Mouse (Mus musculus) forebrain, embryonic 16.5 days (tissue): ENCODE results near the gene Hoxa6. TPM values are rescaled to one million over a fixed set of nuclear protein-coding genes. Genes with fewer than 3 reads are reported as not detected.

Source experiments
- ATAC-seq: fragments of 200-750 bp; cut with Nextera tagmentation; 2 replicates; pipeline ENCODE4 v1.8.0; 2017; ENCODE audit warnings: mild to moderate bottlenecking, moderate library complexity
- H3K27ac ChIP-seq: fragments of 300-500 bp; sonication (generic); 2 replicates; pipeline ENCODE4 v1.5.1; 2014; ENCODE audit warnings: low read length, control low read depth
- H3K27me3 ChIP-seq: fragments of 300-500 bp; sonication (generic); replicated peaks from 2 replicates; pipeline ENCODE4 v1.6.1; 2014; ENCODE audit warnings: low read length; ENCODE audit not compliant: control insufficient read depth, insufficient read depth
- H3K36me3 ChIP-seq: fragments of 300-500 bp; sonication (generic); 2 replicates; pipeline ENCODE4 v1.6.1; 2014; ENCODE audit not compliant: control insufficient read depth, insufficient read depth
- H3K4me1 ChIP-seq: fragments of 300-500 bp; sonication (generic); replicated peaks from 2 replicates; pipeline ENCODE4 v1.6.1; 2014; ENCODE audit warnings: low read length; ENCODE audit not compliant: control insufficient read depth, insufficient read depth
- H3K4me2 ChIP-seq: fragments of 300-500 bp; sonication (generic); 2 replicates; pipeline ENCODE4 v1.6.1; 2014; ENCODE audit warnings: mild to moderate bottlenecking, low read length, control low read depth
- H3K4me3 ChIP-seq: fragments of 300-500 bp; sonication (generic); replicated peaks from 2 replicates; pipeline ENCODE4 v1.5.1; 2014; ENCODE audit warnings: mild to moderate bottlenecking, low read length, control low read depth
- H3K9ac ChIP-seq: fragments of 300-500 bp; sonication (generic); replicated peaks from 2 replicates; pipeline ENCODE4 v1.6.1; 2014; ENCODE audit warnings: low read depth, low read length, control low read depth
- H3K9me3 ChIP-seq: fragments of 300-500 bp; sonication (generic); 2 replicates; pipeline ENCODE4 v1.6.1; 2016; ENCODE audit warnings: low read length; ENCODE audit not compliant: control insufficient read depth
- WGBS: fragments of 180-500 bp; shearing (Covaris S2); extraction: QIAGEN DNeasy Blood & Tissue Kit; methylation state at CpG from one replicate; pipeline ENCODE4 v1.1.7; 2014; 5-methylcytosine and 5-hydroxymethylcytosine counted together
- polyA plus RNA-seq: library from polyadenylated mRNA; unstranded; fragments of >200 nt; fragmentation: Nextera tagmentation; extraction: Ambion mirVana; gene quantifications from 2 replicates; pipeline ENCODE4 v1.2.1, GENCODE M21; 2015

Gene Hoxa6
- polyA plus RNA-seq, 1 experiment from 2014 or later = not detected

- Histone ChIP-seq H3K4me3 (no peak overlapping the region), H3K9me3 (no peaks in the 10 kb centered on the region), H3K36me3 (no peaks in the 10 kb centered on the region), H3K4me2 (no peak overlapping the region), H3K27me3 (peaks cover 97% of the 10 kb centered on the region), H3K4me1 (0 out of 2 replicates have a peak, but pooled peaks cover 2% of the 10 kb centered on the region), H3K27ac (no peak overlapping the region), H3K9ac (no peak overlapping the region)
- ATAC-seq = peak; percentile 77
- under 1% methylated on average over 37 of the region's 37 CpGs for WGBS
Measured at GRCm38 (mm10) chr6:52211170-52211935, 2.8 kb upstream of the Hoxa6 start.

DNA sequence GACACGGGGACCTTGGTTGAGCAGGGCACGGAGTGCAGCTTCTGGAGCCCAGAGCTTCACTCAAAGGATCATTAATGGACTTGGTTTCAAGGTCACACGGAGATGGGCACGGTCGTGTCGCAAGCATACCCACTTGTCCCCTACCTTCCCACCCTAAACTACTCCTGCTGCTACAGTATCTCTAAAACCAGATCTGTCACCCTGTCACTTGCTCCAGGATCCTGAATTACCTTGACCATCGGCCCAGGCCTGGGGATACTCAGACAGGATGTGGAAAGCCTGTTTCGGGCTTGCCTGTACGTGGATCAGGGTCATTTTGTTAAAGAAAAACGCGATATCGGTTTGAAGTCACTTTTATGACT, 1.1 kb upstream of the Hoxa6 start:
- no peak for ATAC-seq
- H3K27me3 ChIP-seq = peaks cover 95% of the 10 kb centered on the region
- H3K36me3 ChIP-seq = no peaks in the 10 kb centered on the region
- H3K4me1 ChIP-seq = 0 out of 2 replicates have a peak, but pooled peaks cover 2% of the 10 kb centered on the region
- H3K9ac ChIP-seq = no peak overlapping the region
- no peak overlapping the region for H3K4me2 ChIP-seq
- 5% methylated on average over 12 of the region's 12 CpGs for WGBS
- H3K27ac ChIP-seq = no peak overlapping the region
- H3K4me3 ChIP-seq = no peak overlapping the region
- H3K9me3 ChIP-seq = no peaks in the 10 kb centered on the region

GRCm38 (mm10) chr6:52208868-52209684, 554 bp upstream of the Hoxa6 start:
- H3K4me2 ChIP-seq = no peak overlapping the region
- H3K9me3 ChIP-seq = no peaks in the 10 kb centered on the region
- no peak overlapping the region for H3K27ac ChIP-seq
- H3K36me3 ChIP-seq = no peaks in the 10 kb centered on the region
- 3% methylated on average over 18 of the region's 18 CpGs for WGBS
- H3K9ac ChIP-seq = no peak overlapping the region
- H3K4me3 ChIP-seq = no peak overlapping the region
- H3K27me3 ChIP-seq = peaks cover 95% of the 10 kb centered on the region
- H3K4me1 ChIP-seq = peaks cover 6% of the 10 kb centered on the region; the same call in 1 of the 2 replicates
- no peak for ATAC-seq

DNA sequence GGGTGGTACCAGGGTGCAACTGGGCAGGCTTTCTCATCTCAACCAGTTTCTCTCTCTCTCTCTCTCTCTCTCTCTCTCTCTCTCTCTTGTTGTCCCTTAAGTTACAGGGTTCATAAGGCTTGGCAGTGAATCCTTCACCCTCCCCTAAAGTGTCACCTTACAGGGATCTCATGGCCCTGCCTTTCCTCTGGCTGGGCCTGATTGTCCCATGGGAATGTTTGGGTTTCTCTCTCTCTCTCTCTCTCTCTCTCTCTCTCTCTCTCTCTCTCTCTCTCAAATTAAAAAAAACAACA, 892 bp downstream of the Hoxa6 start:
- no peak for ATAC-seq
- Histone ChIP-seq H3K4me1 (peaks cover 10% of the 10 kb centered on the region), H3K36me3 (no peaks in the 10 kb centered on the region), H3K4me3 (no peak overlapping the region), H3K9me3 (no peaks in the 10 kb centered on the region), H3K4me2 (no peak overlapping the region), H3K9ac (no peak overlapping the region), H3K27me3 (peaks cover 93% of the 10 kb centered on the region), H3K27ac (no peak overlapping the region)

- H3K4me1 ChIP-seq = peaks cover 10% of the 10 kb centered on the region
- no peaks in the 10 kb centered on the region for H3K9me3 ChIP-seq
- ATAC-seq = no peak
- peaks cover 93% of the 10 kb centered on the region for H3K27me3 ChIP-seq
- no peak overlapping the region for H3K9ac ChIP-seq
- no peaks in the 10 kb centered on the region for H3K36me3 ChIP-seq
- WGBS = 4% methylated on average over 4 of the region's 4 CpGs
- no peak overlapping the region for H3K27ac ChIP-seq
- no peak overlapping the region for H3K4me2 ChIP-seq
- no peak overlapping the region for H3K4me3 ChIP-seq
Measured at GRCm38 (mm10) chr6:52206882-52207683, 1.4 kb downstream of the Hoxa6 start.

GRCm38 (mm10) chr6:52205638-52206621, 2.6 kb downstream of the Hoxa6 start:
- Histone ChIP-seq H3K9ac (no peak overlapping the region), H3K27me3 (peaks cover 93% of the 10 kb centered on the region), H3K36me3 (no peaks in the 10 kb centered on the region), H3K4me3 (no peak overlapping the region), H3K9me3 (no peaks in the 10 kb centered on the region), H3K4me2 (no peak overlapping the region), H3K27ac (no peak overlapping the region), H3K4me1 (peaks cover 8% of the 10 kb centered on the region)
- no peak for ATAC-seq
- WGBS = under 1% methylated on average over 55 of the region's 55 CpGs

DNA sequence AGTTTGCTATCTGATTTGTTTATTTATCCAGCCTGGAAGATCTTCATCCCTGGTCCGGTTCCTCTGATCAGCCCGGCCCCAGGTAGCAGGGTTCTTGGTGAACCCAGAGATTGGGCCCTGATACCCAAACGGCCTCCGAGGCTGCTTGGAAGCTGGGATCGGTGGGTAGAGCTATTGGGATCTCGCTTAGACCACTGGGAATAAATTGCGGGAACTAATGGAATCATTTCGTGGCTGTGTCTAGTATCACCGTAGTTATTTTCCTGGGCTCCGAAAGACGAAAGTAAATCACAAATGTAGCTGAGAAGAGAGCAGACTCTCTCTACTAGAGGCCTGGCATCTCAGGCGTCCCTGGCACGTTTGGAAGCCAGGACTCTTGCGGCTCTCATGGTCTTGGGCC, 3.3 kb downstream of the Hoxa6 start:
- H3K27me3 ChIP-seq = peaks cover 94% of the 10 kb centered on the region
- WGBS = 5% methylated on average over 14 of the region's 14 CpGs
- ATAC-seq = no peak

GRCm38 (mm10) chr6:52204050-52204752, 4.3 kb downstream of the Hoxa6 start, which contains the start of gene Hoxa5:
Gene Hoxa5 (minus strand): TSS chr6:52204587.
- no peak for ATAC-seq
- H3K4me2 ChIP-seq = no peak within 1 kb of the TSS
- H3K4me1 ChIP-seq = peaks cover 8% of the 10 kb centered on the region
- H3K9me3 ChIP-seq = no peaks in the 10 kb centered on the region
- H3K9ac ChIP-seq = no peak within 1 kb of the TSS
- peaks cover 94% of the 10 kb centered on the region for H3K27me3 ChIP-seq
- 0 out of 2 replicates have a peak within 1 kb of the TSS, but pooled peaks have one; percentile 5 for H3K4me3 ChIP-seq
- no peak within 1 kb of the TSS for H3K27ac ChIP-seq
- under 1% methylated on average over 64 of the region's 65 CpGs for WGBS
- no peaks in the 10 kb centered on the region for H3K36me3 ChIP-seq

More for the DNA sequence above, 3.3 kb downstream of the Hoxa6 start:
- Histone ChIP-seq H3K9ac (no peak overlapping the region), H3K9me3 (no peaks in the 10 kb centered on the region), H3K27ac (no peak overlapping the region), H3K36me3 (no peaks in the 10 kb centered on the region), H3K4me1 (peaks cover 8% of the 10 kb centered on the region), H3K4me3 (no peak overlapping the region), H3K4me2 (no peak overlapping the region)
